Mouse (Mus musculus): ENCODE results near the gene Ppp1r12b.

- TF ChIP-seq CTCF (IDR thresholded peaks at IDR 0.05; ENCODE audit: borderline replicate concordance, control insufficient read depth, extremely low read depth, insufficient read depth, low read length, poor library complexity) (no peak), POLR2A (IDR thresholded peaks at IDR 0.05; ENCODE audit: control insufficient read depth, extremely low read depth, insufficient read depth, low read length, poor library complexity) (no peak)
Measured at GRCm38 (mm10) chr1:134760642-134761041, 195.1 kb downstream of the Ppp1r12b start.
